In the genomic region with DNA sequence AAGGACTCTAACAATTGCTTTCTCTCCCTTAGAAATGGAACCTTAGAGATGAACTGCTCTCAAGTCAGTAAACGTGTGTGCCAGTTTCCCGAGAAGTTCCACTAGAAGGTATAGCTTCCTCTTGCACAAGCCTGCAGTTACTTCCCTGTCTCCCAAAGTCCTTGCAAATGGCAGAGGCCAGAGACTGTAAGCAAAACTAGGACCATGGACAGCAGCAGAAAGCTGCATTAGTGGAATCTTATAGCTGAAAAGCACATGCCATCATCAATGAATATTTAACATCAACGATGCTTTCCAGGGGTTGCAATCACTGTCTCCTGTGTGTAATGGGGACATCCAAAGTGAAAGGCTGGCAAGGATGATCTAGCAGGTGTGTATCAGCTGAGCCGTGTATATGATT, we compare ENCODE assay signal across 15 mouse cellular contexts.
DNase-seq lines count a peak whose midpoint lies in the region; ATAC-seq lines count a peak whose summit lies in the region.
"Had no signal": no experiment of that assay in that cellular context is flagged by ENCODE, and none has a peak within 500 bp of the region (broad histone marks: within the 10 kb centered on the region; RNA-seq: fewer than 3 reads in every experiment).

No protein-coding gene starts in this region.

- no peak overlapping the region for H3K4me2 ChIP-seq in hindbrain, embryonic 14.5 days (replicated peaks)
- H3K4me2 ChIP-seq in hindbrain, embryonic 13.5 days, result no peak overlapping the region
- H3K4me2 ChIP-seq: liver, embryonic 11.5 days had no signal

- no peak for ATAC-seq in hindbrain, embryonic 14.5 days (ENCODE audit: low FRiP score)
- no peak for ATAC-seq in hindbrain, embryonic 13.5 days (ENCODE audit: low FRiP score)
- ATAC-seq: CD4-positive, CD25-positive, alpha-beta regulatory T cell, adult 4 months; forebrain, postnatal 0 days had no signal

- 74% methylated on average over 4 of the region's 4 CpGs for WGBS in hindbrain, embryonic 14.5 days
- WGBS in hindbrain, embryonic 13.5 days, result 84% methylated on average over 4 of the region's 4 CpGs

- no peak overlapping the region for H3K27ac ChIP-seq in hindbrain, embryonic 14.5 days
- H3K27ac ChIP-seq in hindbrain, embryonic 13.5 days, result no peak overlapping the region
- H3K27ac ChIP-seq: macrophage had no signal

- H3K9ac ChIP-seq in hindbrain, embryonic 14.5 days, result no peak overlapping the region
- no peak overlapping the region for H3K9ac ChIP-seq in hindbrain, embryonic 13.5 days
- H3K9ac ChIP-seq: forebrain, postnatal 0 days had no signal

- DNase-seq in hindbrain, embryonic 14.5 days (ENCODE audit: low spot score), result peak; percentile 44
- DNase-seq in testis, postnatal 10 days (ENCODE audit: low spot score), result peak; percentile 45
- no peak for DNase-seq in testis, postnatal 14 days (ENCODE audit: low spot score)
- peak; percentile 63 for DNase-seq in forelimb bud, embryonic 11.5 days (ENCODE audit: low read depth, low spot score)
- DNase-seq in thymus, postnatal 25 days, result no peak
- DNase-seq in MN1 (ENCODE audit: low spot score), result no peak
- DNase-seq: cerebellum, adult 2 months; forebrain, postnatal 0 days; kidney, postnatal 25 days; thymus, postnatal 36 days had no signal

- H3K36me3 ChIP-seq in hindbrain, embryonic 14.5 days (replicated peaks; ENCODE audit: control insufficient read depth, insufficient read depth), result no peaks in the 10 kb centered on the region
- no peaks in the 10 kb centered on the region for H3K36me3 ChIP-seq in hindbrain, embryonic 13.5 days

- H3K9me3 ChIP-seq in hindbrain, embryonic 14.5 days (ENCODE audit: control insufficient read depth, low read length), result no peaks in the 10 kb centered on the region
- no peaks in the 10 kb centered on the region for H3K9me3 ChIP-seq in hindbrain, embryonic 13.5 days

- H3K27me3 ChIP-seq in hindbrain, embryonic 14.5 days (ENCODE audit: control insufficient read depth, insufficient read depth, low read length), result no peaks in the 10 kb centered on the region
- no peaks in the 10 kb centered on the region for H3K27me3 ChIP-seq in hindbrain, embryonic 13.5 days

- 0 out of 2 replicates have a peak, but pooled peaks cover 3% of the 10 kb centered on the region for H3K4me1 ChIP-seq in hindbrain, embryonic 14.5 days (replicated peaks; ENCODE audit: control insufficient read depth, insufficient read depth, low read length)
- peaks cover 9% of the 10 kb centered on the region for H3K4me1 ChIP-seq in hindbrain, embryonic 13.5 days (replicated peaks)

- H3K4me3 ChIP-seq in hindbrain, embryonic 14.5 days (replicated peaks; ENCODE audit: low read length), result no peak overlapping the region
- no peak overlapping the region for H3K4me3 ChIP-seq in hindbrain, embryonic 13.5 days
- H3K4me3 ChIP-seq: myocyte had no signal

Comparison
In these comparisons a context has a peak if more than half of its experiments do, and no peak if none do; other contexts are left out.
1. DNase-seq: peak in hindbrain, embryonic 14.5 days (single experiment), testis, postnatal 10 days (single experiment) and forelimb bud, embryonic 11.5 days (single experiment); none in testis, postnatal 14 days (single experiment), thymus, postnatal 25 days (single experiment) and MN1 (single experiment).